ENCODE assay signal across 8 mouse cellular contexts in genomic region chr4:149702210-149702979, GRCm38 (mm10). TPM values are rescaled to one million over a fixed set of nuclear protein-coding genes. Genes with fewer than 3 reads are reported as not detected.
DNase-seq lines count a peak whose midpoint lies in the region; ATAC-seq lines count a peak whose summit lies in the region.

Pik3cd (minus strand) TSS chr4:149702571.

- no peak within 1 kb of the TSS for H3K9ac ChIP-seq in liver, embryonic 12.5 days
- no peak within 1 kb of the TSS for H3K9ac ChIP-seq in neural tube, embryonic 15.5 days (replicated peaks)

- H3K36me3 ChIP-seq in liver, embryonic 12.5 days, result no peaks in the 10 kb centered on the region
- H3K36me3 ChIP-seq in neural tube, embryonic 15.5 days, result no peaks in the 10 kb centered on the region

- peaks cover 38% of the 10 kb centered on the region for H3K4me1 ChIP-seq in liver, embryonic 12.5 days
- peaks cover 11% of the 10 kb centered on the region; the same call in 1 of the 2 replicates for H3K4me1 ChIP-seq in neural tube, embryonic 15.5 days

- no peaks in the 10 kb centered on the region for H3K9me3 ChIP-seq in liver, embryonic 12.5 days (replicated peaks)
- H3K9me3 ChIP-seq in neural tube, embryonic 15.5 days (replicated peaks), result no peaks in the 10 kb centered on the region

- H3K4me3 ChIP-seq in liver, embryonic 12.5 days, result no peak within 1 kb of the TSS
- H3K4me3 ChIP-seq in neural tube, embryonic 15.5 days (replicated peaks), result no peak within 1 kb of the TSS

- H3K27ac ChIP-seq in liver, embryonic 12.5 days, result peak within 1 kb of the TSS; percentile 15; the same call in 1 of the 2 replicates
- H3K27ac ChIP-seq in neural tube, embryonic 15.5 days (replicated peaks), result no peak within 1 kb of the TSS

- peaks cover 12% of the 10 kb centered on the region; the same call in 1 of the 2 replicates for H3K27me3 ChIP-seq in liver, embryonic 12.5 days (replicated peaks)
- peaks cover 16% of the 10 kb centered on the region for H3K27me3 ChIP-seq in neural tube, embryonic 15.5 days (replicated peaks)

- peak; percentile 27 for DNase-seq in adrenal gland, adult 2 months
- DNase-seq in adrenal gland, adult 18-20 months (ENCODE audit: low spot score in 2 of 2), result no peak
- no peak for DNase-seq in MN1 (ENCODE audit: low spot score)
- DNase-seq in right cerebral cortex, adult 2 months (ENCODE audit: low spot score in 2 of 2), result no peak

- H3K4me2 ChIP-seq in liver, embryonic 12.5 days, result peak within 1 kb of the TSS; percentile 37
- H3K4me2 ChIP-seq in neural tube, embryonic 15.5 days, result no peak within 1 kb of the TSS

- peak; percentile 30 for ATAC-seq in CD4-positive, CD25-positive, alpha-beta regulatory T cell, adult 4 months
- peak; percentile 50 to 53 for ATAC-seq in hematopoietic stem cell, adult 5-6 weeks (replicated peaks in 1 of 2; ENCODE audit: insufficient read depth in 1 of 2, low FRiP score in 2 of 2, low TSS enrichment in 1 of 2, low read depth in 1 of 2, poor library complexity in 2 of 2, severe bottlenecking in 2 of 2)
- ATAC-seq in liver, embryonic 12.5 days, result no peak
- ATAC-seq in neural tube, embryonic 15.5 days (ENCODE audit: low FRiP score), result no peak

- whole genome bisulfite sequencing in liver, embryonic 12.5 days (ENCODE audit: insufficient replicate concordance), result 29% methylated on average over 19 of the region's 19 CpGs
- 73% methylated on average over 19 of the region's 19 CpGs for WGBS in neural tube, embryonic 15.5 days

RNA-seq across cellular contexts. Expression of gene Pik3cd, which starts in this region (rescaled TPM):
- 1 to 10 TPM; 6.1 to 6.2 TPM for total RNA-seq in adrenal gland, adult 2 months (2021)
- 4.2 and 5.0 TPM in 2 replicates for polyA plus RNA-seq in adrenal gland, adult 2 months (2012; rRNA removed)
- total RNA-seq in adrenal gland, adult 18-20 months (2021), result 1 to 10 TPM; 3.8 to 6.5 TPM
- polyA plus RNA-seq in CD4-positive, CD25-positive, alpha-beta regulatory T cell, adult 4 months (2017; shearing (Covaris generic)), result 100 to 1,000 TPM; 102 to 179 TPM
- 51.1 and 56.9 TPM in 2 replicates for total RNA-seq in hematopoietic stem cell, adult 5-6 weeks (2017)
- 7.6 and 8.9 TPM in 2 replicates for polyA plus RNA-seq in liver, embryonic 12.5 days (2016; fragmentation: Nextera tagmentation; extraction: Ambion mirVana)
- polyA plus RNA-seq in neural tube, embryonic 15.5 days (2015; fragmentation: Nextera tagmentation; extraction: Ambion mirVana), result 16.0 and 18.0 TPM in 2 replicates

Comparison
In these comparisons a context has a peak if more than half of its experiments do, and no peak if none do; other contexts are left out.
1. ATAC-seq: peak in CD4-positive, CD25-positive, alpha-beta regulatory T cell, adult 4 months (single experiment) and hematopoietic stem cell, adult 5-6 weeks (2 of 2); none in liver, embryonic 12.5 days (single experiment) and neural tube, embryonic 15.5 days (single experiment).